Mouse (Mus musculus): ENCODE measurements around the gene Ilvbl. TPM values are rescaled to one million over a fixed set of nuclear protein-coding genes. Genes with fewer than 3 reads are reported as not detected.

The Ilvbl gene
- total RNA-seq, 2 experiments from 2014 or later = 29.4 to 30.6 TPM

- no peak for TF ChIP-seq CTCF (IDR thresholded peaks at IDR 0.05)
- Histone ChIP-seq H3K27ac (no peak overlapping the region), H3K4me3 (no peak overlapping the region)
- DNase-seq (ENCODE audit: extremely low spot score in 1 of 2, low spot score in 2 of 2) = no peak
- intact Hi-C loops (cut with DNase I) = no loop called here
Observed at GRCm38 (mm10) chr10:78576435-78577184, 2.5 kb downstream of the Ilvbl start.

GRCm38 (mm10) chr10:78578204-78578603 lies 4.1 kb downstream of the Ilvbl start:
- intact Hi-C loops (cut with DNase I) = no loop called here
- no peak overlapping the region for H3K27ac ChIP-seq
- H3K4me3 ChIP-seq = no peak overlapping the region
- no peak for DNase-seq (ENCODE audit: extremely low spot score in 1 of 2, low spot score in 2 of 2)
- no peak for TF ChIP-seq CTCF (IDR thresholded peaks at IDR 0.05)

GRCm38 (mm10) chr10:78581121-78581520 lies 7.0 kb downstream of the Ilvbl start:
- intact Hi-C loops (cut with DNase I) = no loop called here
- DNase-seq (ENCODE audit: extremely low spot score in 1 of 2, low spot score in 2 of 2) = no peak
- no peak for TF ChIP-seq CTCF (IDR thresholded peaks at IDR 0.05)

GRCm38 (mm10) chr10:78583347-78583746 lies 9.2 kb downstream of the Ilvbl start:
- Histone ChIP-seq H3K4me3 (no peak overlapping the region), H3K27ac (no peak overlapping the region)
- no peak for TF ChIP-seq CTCF (IDR thresholded peaks at IDR 0.05)
- intact Hi-C loops (cut with DNase I) = no loop called here
- no peak for DNase-seq (ENCODE audit: extremely low spot score in 1 of 2, low spot score in 2 of 2)

More at GRCm38 (mm10) chr10:78581121-78581520, 7.0 kb downstream of the Ilvbl start:
- H3K27ac ChIP-seq = no peak overlapping the region
- no peak overlapping the region for H3K4me3 ChIP-seq

GRCm38 (mm10) chr10:78583939-78584338 lies 9.8 kb downstream of the Ilvbl start:
- H3K4me3 ChIP-seq = no peak overlapping the region
- no peak for DNase-seq (ENCODE audit: extremely low spot score in 1 of 2, low spot score in 2 of 2)
- intact Hi-C loops (cut with DNase I) = no loop called here
- no peak overlapping the region for H3K27ac ChIP-seq
- no peak for TF ChIP-seq CTCF (IDR thresholded peaks at IDR 0.05)

GRCm38 (mm10) chr10:78584996-78585395 lies 10.8 kb downstream of the Ilvbl start:
- no peak overlapping the region for H3K4me3 ChIP-seq
- TF ChIP-seq CTCF (IDR thresholded peaks at IDR 0.05) = no peak
- no peak for DNase-seq (ENCODE audit: extremely low spot score in 1 of 2, low spot score in 2 of 2)
- no peak overlapping the region for H3K27ac ChIP-seq
- intact Hi-C loops (cut with DNase I) = no loop called here

- intact Hi-C loops (cut with DNase I) = no loop called here
- no peak for TF ChIP-seq CTCF (IDR thresholded peaks at IDR 0.05)
- Histone ChIP-seq H3K27ac (no peak overlapping the region), H3K4me3 (no peak overlapping the region)
- no peak for DNase-seq (ENCODE audit: extremely low spot score in 1 of 2, low spot score in 2 of 2)
Observed at GRCm38 (mm10) chr10:78585606-78586005, 11.5 kb downstream of the Ilvbl start.

- TF ChIP-seq CTCF (IDR thresholded peaks at IDR 0.05) = no peak
- intact Hi-C loops (cut with DNase I) = no loop called here
- H3K4me3 ChIP-seq = no peak overlapping the region
- no peak overlapping the region for H3K27ac ChIP-seq
- no peak for DNase-seq (ENCODE audit: extremely low spot score in 1 of 2, low spot score in 2 of 2)
Observed at GRCm38 (mm10) chr10:78586026-78586425, 11.9 kb downstream of the Ilvbl start.

GRCm38 (mm10) chr10:78589291-78589690 lies 15.1 kb downstream of the Ilvbl start:
- Histone ChIP-seq H3K4me3 (no peak overlapping the region), H3K27ac (no peak overlapping the region)
- TF ChIP-seq CTCF (IDR thresholded peaks at IDR 0.05) = no peak
- intact Hi-C loops (cut with DNase I) = no loop called here
- no peak for DNase-seq (ENCODE audit: extremely low spot score in 1 of 2, low spot score in 2 of 2)

- DNase-seq (ENCODE audit: extremely low spot score in 1 of 2, low spot score in 2 of 2) = no peak
- intact Hi-C loops (cut with DNase I) = no loop called here
- Histone ChIP-seq H3K4me3 (no peak overlapping the region), H3K27ac (no peak overlapping the region)
- TF ChIP-seq CTCF (IDR thresholded peaks at IDR 0.05) = no peak
Observed at GRCm38 (mm10) chr10:78589901-78590300, 15.8 kb downstream of the Ilvbl start.

GRCm38 (mm10) chr10:78590744-78591143 lies 16.6 kb downstream of the Ilvbl start:
- Histone ChIP-seq H3K4me3 (peak overlapping the region; percentile 52), H3K27ac (peak overlapping the region; percentile 69; the same call in 1 of the 2 replicates)
- intact Hi-C loops (cut with DNase I) = no loop called here
- no peak for DNase-seq (ENCODE audit: extremely low spot score in 1 of 2, low spot score in 2 of 2)
- no peak for TF ChIP-seq CTCF (IDR thresholded peaks at IDR 0.05)

GRCm38 (mm10) chr10:78591406-78592328 lies 17.5 kb downstream of the Ilvbl start, which contains the start of gene Syde1:
Gene Syde1 (minus strand): TSS chr10:78591964.
- H3K27ac ChIP-seq = peak within 1 kb of the TSS; percentile 69
- intact Hi-C loops (cut with DNase I) = no loop called here

More at GRCm38 (mm10) chr10:78591406-78592328, 17.5 kb downstream of the Ilvbl start, which contains the start of gene Syde1:
- no peak for DNase-seq (ENCODE audit: extremely low spot score in 1 of 2, low spot score in 2 of 2)
- TF ChIP-seq CTCF (IDR thresholded peaks at IDR 0.05) = no peak; the same call in 1 of the 2 replicates
- peak within 1 kb of the TSS; percentile 52 for H3K4me3 ChIP-seq
